Mouse (Mus musculus) intestine, embryonic 14.5 days (tissue): ENCODE data around the gene Rabgap1l. TPM values are rescaled to one million over a fixed set of nuclear protein-coding genes. Genes with fewer than 3 reads are reported as not detected.

Experiments used
- ATAC-seq: fragments of 200-750 bp; cut with Nextera tagmentation; replicated peaks from 2 replicates; pipeline ENCODE4 v1.8.0; 2017; ENCODE audit warnings: low read depth, moderate number of reproducible peaks, moderate TSS enrichment, moderate library complexity; ENCODE audit not compliant: low FRiP score, low TSS enrichment
- DNase-seq: peaks from one replicate; pipeline ENCODE4 v3.0.0-alpha.2; 2018; ENCODE audit warnings: low spot score
- H3K27ac ChIP-seq: fragments of 300-500 bp; sonication (generic); 2 replicates; pipeline ENCODE4 v1.5.1; 2014; ENCODE audit warnings: low read depth, mild to moderate bottlenecking, control low read depth
- H3K27me3 ChIP-seq: fragments of 300-500 bp; sonication (generic); replicated peaks from 2 replicates; pipeline ENCODE4 v1.6.1; 2014; ENCODE audit warnings: low read length, control low read depth; ENCODE audit not compliant: control insufficient read depth, insufficient read depth
- H3K36me3 ChIP-seq: fragments of 300-500 bp; sonication (generic); 2 replicates; pipeline ENCODE4 v1.6.1; 2014; ENCODE audit warnings: low read length, control low read depth; ENCODE audit not compliant: control insufficient read depth, insufficient read depth
- H3K4me1 ChIP-seq: fragments of 300-500 bp; sonication (generic); replicated peaks from 2 replicates; pipeline ENCODE4 v1.6.1; 2014; ENCODE audit warnings: low read length, control low read depth, mixed read lengths; ENCODE audit not compliant: control insufficient read depth, insufficient read depth
- H3K4me2 ChIP-seq: fragments of 300-500 bp; sonication (generic); 2 replicates; pipeline ENCODE4 v1.6.1; 2014; ENCODE audit warnings: low read length
- H3K4me3 ChIP-seq: fragments of 300-500 bp; sonication (generic); 2 replicates; pipeline ENCODE4 v1.5.1; 2014; ENCODE audit warnings: low read depth, low read length, control low read depth, mixed read lengths
- H3K9ac ChIP-seq: fragments of 300-500 bp; sonication (generic); 2 replicates; pipeline ENCODE4 v1.6.1; 2014; ENCODE audit warnings: mild to moderate bottlenecking, low read length
- H3K9me3 ChIP-seq: fragments of 300-500 bp; sonication (generic); 2 replicates; pipeline ENCODE4 v1.6.1; 2016; ENCODE audit warnings: low read length, control low read depth; ENCODE audit not compliant: control insufficient read depth
- WGBS: fragments of 180-500 bp; shearing (Covaris S2); extraction: QIAGEN DNeasy Blood & Tissue Kit; methylation state at CpG from one replicate; pipeline ENCODE4 v1.1.7; 2014; 5-methylcytosine and 5-hydroxymethylcytosine counted together
- polyA plus RNA-seq: library from polyadenylated mRNA; unstranded; fragments of >200 nt; fragmentation: Nextera tagmentation; extraction: Ambion mirVana; gene quantifications from 2 replicates; pipeline ENCODE4 v1.2.1, GENCODE M21; 2014

The Rabgap1l gene
- polyA plus RNA-seq, 1 experiment from 2014 or later, result 19.9 TPM

- ATAC-seq, result no peak
- Histone ChIP-seq H3K36me3 (no peaks in the 10 kb centered on the region), H3K4me3 (no peak overlapping the region)
These were observed 296.0 kb downstream of the Rabgap1l start for GRCm38 (mm10) chr1:160496906-160497577.

GRCm38 (mm10) chr1:160485731-160486130 lies 307.3 kb downstream of the Rabgap1l start:
- H3K9ac ChIP-seq, result no peak overlapping the region
- no peaks in the 10 kb centered on the region for H3K4me1 ChIP-seq
- ATAC-seq (no peak), DNase-seq (no peak)
- H3K4me2 ChIP-seq, result no peak overlapping the region
- H3K36me3 ChIP-seq, result no peaks in the 10 kb centered on the region
- no peaks in the 10 kb centered on the region for H3K27me3 ChIP-seq
- H3K4me3 ChIP-seq, result no peak overlapping the region
- no peak overlapping the region for H3K27ac ChIP-seq
- 72% methylated on average over 3 of the region's 3 CpGs for whole genome bisulfite sequencing
- H3K9me3 ChIP-seq, result no peaks in the 10 kb centered on the region

More at GRCm38 (mm10) chr1:160496906-160497577, 296.0 kb downstream of the Rabgap1l start:
- DNase-seq, result no peak
- H3K9me3 ChIP-seq, result no peaks in the 10 kb centered on the region
- H3K27ac ChIP-seq, result no peak overlapping the region
- no peak overlapping the region for H3K4me2 ChIP-seq
- H3K27me3 ChIP-seq, result no peaks in the 10 kb centered on the region
- no peak overlapping the region for H3K9ac ChIP-seq
- H3K4me1 ChIP-seq, result no peaks in the 10 kb centered on the region
- WGBS, result 71% methylated on average over 3 of the region's 3 CpGs

DNA sequence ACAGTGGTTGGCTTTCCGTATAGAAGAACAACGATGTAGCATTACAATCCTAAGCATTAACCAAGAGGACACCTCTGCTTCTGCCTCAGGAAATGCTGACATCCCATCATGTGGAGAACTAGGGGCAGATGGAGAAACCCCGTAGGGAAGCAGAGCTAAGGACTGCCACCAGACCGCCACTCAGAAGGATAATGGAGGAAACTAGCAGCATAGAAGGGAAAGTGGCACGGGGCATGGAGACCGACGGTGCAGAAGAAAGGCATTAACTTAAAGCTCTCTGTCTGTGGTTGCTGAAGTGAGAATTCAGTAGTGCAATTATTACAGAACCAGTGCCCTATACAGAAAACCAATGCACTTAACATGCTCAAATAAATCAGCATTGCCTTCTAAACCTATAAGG lies 308.0 kb downstream of the Rabgap1l start:
- H3K4me2 ChIP-seq, result no peak overlapping the region
- ATAC-seq, result no peak
- no peaks in the 10 kb centered on the region for H3K4me1 ChIP-seq
- WGBS, result 79% methylated on average over 7 of the region's 7 CpGs
- H3K9me3 ChIP-seq, result no peaks in the 10 kb centered on the region
- no peaks in the 10 kb centered on the region for H3K36me3 ChIP-seq
- H3K27ac ChIP-seq, result no peak overlapping the region
- H3K27me3 ChIP-seq, result no peaks in the 10 kb centered on the region
- H3K9ac ChIP-seq, result no peak overlapping the region
- no peak overlapping the region for H3K4me3 ChIP-seq
- no peak for DNase-seq

GRCm38 (mm10) chr1:160481643-160482042 lies 311.4 kb downstream of the Rabgap1l start:
- H3K27ac ChIP-seq, result no peak overlapping the region
- DNase-seq, result no peak
- no peaks in the 10 kb centered on the region for H3K9me3 ChIP-seq
- no peak overlapping the region for H3K9ac ChIP-seq
- no peaks in the 10 kb centered on the region for H3K4me1 ChIP-seq
- no peaks in the 10 kb centered on the region for H3K36me3 ChIP-seq
- H3K4me3 ChIP-seq, result no peak overlapping the region
- 93% methylated on average over 2 of the region's 2 CpGs for WGBS
- no peaks in the 10 kb centered on the region for H3K27me3 ChIP-seq
- ATAC-seq, result no peak
- no peak overlapping the region for H3K4me2 ChIP-seq

GRCm38 (mm10) chr1:160467443-160467842 lies 325.6 kb downstream of the Rabgap1l start:
- no peak for ATAC-seq
- H3K9me3 ChIP-seq, result no peaks in the 10 kb centered on the region
- H3K27ac ChIP-seq, result no peak overlapping the region
- no peaks in the 10 kb centered on the region for H3K4me1 ChIP-seq
- no peak overlapping the region for H3K9ac ChIP-seq
- H3K27me3 ChIP-seq, result no peaks in the 10 kb centered on the region
- no peak overlapping the region for H3K4me3 ChIP-seq
- H3K36me3 ChIP-seq, result no peaks in the 10 kb centered on the region
- no peak overlapping the region for H3K4me2 ChIP-seq
- no peak for DNase-seq

DNA sequence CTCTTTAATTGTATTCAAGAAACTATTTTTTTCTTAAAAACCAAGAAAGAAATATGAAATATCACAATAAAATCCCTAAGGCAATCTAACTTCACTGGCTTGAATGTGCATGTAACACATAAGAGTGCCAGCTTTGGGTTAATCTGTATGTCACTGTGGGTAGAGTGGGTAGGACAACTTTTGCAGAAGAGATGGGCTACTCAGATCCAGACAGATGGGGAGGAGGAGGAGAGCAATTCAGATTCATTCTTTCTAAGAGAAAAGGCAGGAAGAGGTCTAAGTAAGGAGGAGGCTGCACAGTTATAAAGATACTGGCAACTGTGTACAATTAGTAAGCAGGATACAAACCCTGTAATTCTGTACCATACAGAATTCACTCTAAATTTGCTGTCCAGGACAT lies 327.8 kb downstream of the Rabgap1l start:
- H3K36me3 ChIP-seq, result no peaks in the 10 kb centered on the region
- H3K9ac ChIP-seq, result no peak overlapping the region
- no peak overlapping the region for H3K4me2 ChIP-seq
- no peaks in the 10 kb centered on the region for H3K27me3 ChIP-seq
- ATAC-seq (no peak), DNase-seq (no peak)
- H3K27ac ChIP-seq, result no peak overlapping the region
- H3K4me1 ChIP-seq, result no peaks in the 10 kb centered on the region
- no peaks in the 10 kb centered on the region for H3K9me3 ChIP-seq
- H3K4me3 ChIP-seq, result no peak overlapping the region

- ATAC-seq (no peak), DNase-seq (no peak)
- H3K9ac ChIP-seq, result no peak overlapping the region
- H3K36me3 ChIP-seq, result no peaks in the 10 kb centered on the region
- no peak overlapping the region for H3K27ac ChIP-seq
- no peaks in the 10 kb centered on the region for H3K27me3 ChIP-seq
- no peaks in the 10 kb centered on the region for H3K9me3 ChIP-seq
- H3K4me1 ChIP-seq, result no peaks in the 10 kb centered on the region
- H3K4me3 ChIP-seq, result no peak overlapping the region
- no peak overlapping the region for H3K4me2 ChIP-seq
These were observed 328.9 kb downstream of the Rabgap1l start for GRCm38 (mm10) chr1:160464148-160464547.

DNA sequence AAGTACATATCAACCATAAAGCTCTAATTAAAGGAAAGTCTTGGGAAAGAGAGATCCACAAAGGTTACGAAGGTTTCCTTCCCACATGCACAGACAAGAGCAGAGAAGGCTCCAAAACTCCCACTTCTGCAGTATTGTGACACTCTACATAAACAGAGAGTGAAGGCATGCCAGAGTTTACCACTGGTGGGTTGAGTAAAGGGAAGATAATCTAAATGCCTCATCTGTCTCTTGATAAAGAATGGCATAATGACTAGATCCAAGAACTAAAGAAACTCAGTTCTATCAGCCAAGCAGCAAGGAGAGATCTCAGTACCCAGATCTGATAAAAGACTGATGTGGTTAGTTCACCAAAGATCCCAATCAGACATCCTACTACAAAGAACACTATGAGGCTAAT lies 332.7 kb downstream of the Rabgap1l start:
- no peaks in the 10 kb centered on the region for H3K9me3 ChIP-seq
- H3K36me3 ChIP-seq, result no peaks in the 10 kb centered on the region
- ATAC-seq (no peak), DNase-seq (no peak)
- no peak overlapping the region for H3K4me3 ChIP-seq
- 90% methylated on average over 1 of the region's 1 CpGs for WGBS
- H3K27ac ChIP-seq, result no peak overlapping the region
- H3K4me1 ChIP-seq, result no peaks in the 10 kb centered on the region
- no peak overlapping the region for H3K4me2 ChIP-seq
- H3K27me3 ChIP-seq, result no peaks in the 10 kb centered on the region
- H3K9ac ChIP-seq, result no peak overlapping the region

DNA sequence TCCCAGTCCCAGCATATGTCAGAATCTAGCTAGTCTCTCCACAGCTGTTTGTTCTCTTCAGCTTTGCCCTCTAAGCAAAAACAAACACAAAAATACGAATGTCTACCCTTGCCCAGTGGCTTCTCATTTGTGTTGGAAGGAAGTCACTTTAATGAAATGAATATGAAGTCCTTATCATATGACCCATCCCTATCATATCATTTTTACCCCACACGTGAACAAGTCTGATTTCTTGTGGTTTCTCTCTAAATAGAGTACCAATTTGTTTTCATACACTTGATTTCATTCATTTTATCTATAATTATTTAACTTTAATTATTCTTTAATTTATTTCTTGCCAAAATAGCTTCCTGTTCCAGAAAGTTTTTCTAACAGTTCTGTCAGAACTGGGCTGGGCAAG lies 341.3 kb downstream of the Rabgap1l start:
- Histone ChIP-seq H3K27me3 (no peaks in the 10 kb centered on the region), H3K4me1 (no peaks in the 10 kb centered on the region), H3K9me3 (no peaks in the 10 kb centered on the region), H3K4me3 (no peak overlapping the region), H3K36me3 (no peaks in the 10 kb centered on the region), H3K27ac (no peak overlapping the region), H3K4me2 (no peak overlapping the region), H3K9ac (no peak overlapping the region)
- 70% methylated on average over 2 of the region's 2 CpGs for WGBS
- ATAC-seq (no peak), DNase-seq (no peak)
